Mouse (Mus musculus): ENCODE results near the gene Kcnj9.

- TF ChIP-seq POLR2A (IDR thresholded peaks at IDR 0.05; ENCODE audit: insufficient read length, low read depth) (no peak), POLR2AphosphoS2 (IDR thresholded peaks at IDR 0.05; ENCODE audit: insufficient read length, low read depth) (no peak), MYOG (IDR thresholded peaks at IDR 0.05; ENCODE audit: control insufficient read depth in 1 of 3, insufficient read depth in 1 of 3, insufficient read length in 2 of 3, low read depth in 2 of 3) (no peak), MYOD1 (IDR thresholded peaks at IDR 0.05; ENCODE audit: control insufficient read depth in 1 of 3, insufficient read length in 2 of 3, low read depth in 2 of 3) (no peak), CEBPB (IDR thresholded peaks at IDR 0.05; ENCODE audit: insufficient read depth, poor library complexity, severe bottlenecking) (no peak), SRF (IDR thresholded peaks at IDR 0.05; ENCODE audit: control insufficient read depth, insufficient read length, low read depth) (no peak), MAX (IDR thresholded peaks at IDR 0.05; ENCODE audit: low read depth) (no peak), TCF12 (IDR thresholded peaks at IDR 0.05; ENCODE audit: insufficient read depth, poor library complexity, severe bottlenecking) (no peak), E2F4 (IDR thresholded peaks at IDR 0.05; ENCODE audit: insufficient read depth) (no peak), USF1 (IDR thresholded peaks at IDR 0.05; ENCODE audit: low read depth) (no peak), REST (IDR thresholded peaks at IDR 0.05; ENCODE audit: insufficient read depth, insufficient read length) (no peak), TCF3 (IDR thresholded peaks at IDR 0.05; ENCODE audit: insufficient read length, low read depth) (no peak)
Observed at GRCm38 (mm10) chr1:172323298-172323697, 5.8 kb downstream of the Kcnj9 start.

Measured in myocyte (in vitro differentiated cells).